Mouse (Mus musculus) adipose tissue, adult 10 weeks (tissue): ENCODE data around the gene Gm21258. TPM values are rescaled to one million over a fixed set of nuclear protein-coding genes. Genes with fewer than 3 reads are reported as not detected.

ENCODE experiments used
- polyA plus RNA-seq: library from polyadenylated mRNA; stranded (reverse); fragments of 350-450 nt; fragmentation: Illumina TruSeq; extraction: RNeasy Lipid Tissue Mini Kit (QIAGEN cat#74804); gene quantifications from one replicate; pipeline ENCODE4 v1.2.3, GENCODE M21; 2014; ENCODE audit warnings: low read depth, low replicate concordance

The Gm21258 gene
- polyA plus RNA-seq: not detected

GRCm38 (mm10) chrY:52779740-52780139 is at the start of gene Gm21258:
Gm21258 (plus strand) TSS chrY:52780040.

